Mouse (Mus musculus): ENCODE results near the gene Klf13.

- TF ChIP-seq CTCF (IDR thresholded peaks at IDR 0.05; ENCODE audit: low read depth): no peak
- no peak for TF ChIP-seq EP300 (IDR thresholded peaks at IDR 0.05; ENCODE audit: low read depth)
These were observed 27.1 kb downstream of the Klf13 start for GRCm38 (mm10) chr7:63911383-63912233.

Measured in liver, embryonic 14.5 days (tissue).